15 mouse cellular contexts compared by ENCODE assay signal in the genomic region with DNA sequence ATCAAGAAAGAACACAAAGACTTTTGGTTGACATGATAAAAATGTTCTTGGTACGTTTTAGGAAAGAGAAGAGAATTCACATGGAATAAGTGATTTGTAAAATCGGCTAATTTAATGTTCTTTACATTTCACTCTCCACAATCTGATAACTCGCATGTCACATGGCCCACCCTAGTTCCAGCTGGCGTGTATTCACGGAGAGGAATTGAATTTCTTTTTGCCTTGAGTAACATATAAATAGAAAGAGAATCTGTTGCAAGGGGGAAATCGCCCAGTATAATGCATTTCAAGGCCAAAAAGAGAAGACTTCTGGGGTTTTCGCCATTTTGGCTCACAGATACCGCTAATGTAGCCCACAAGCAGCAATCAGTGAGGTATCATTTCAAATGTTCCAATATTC. TPM values are rescaled to one million over a fixed set of nuclear protein-coding genes. Genes with fewer than 3 reads are reported as not detected.
"Had no signal": no experiment of that assay in that cellular context is flagged by ENCODE, and none has a peak within 500 bp of the region (broad histone marks: within the 10 kb centered on the region; RNA-seq: fewer than 3 reads in every experiment).

No protein-coding gene starts in this region.

- H3K4me2 ChIP-seq: liver, embryonic 11.5 days; liver, embryonic 15.5 days; midbrain, embryonic 13.5 days; neural tube, embryonic 15.5 days had no signal

- ATAC-seq: inflammation-experienced regulatory T-cells, adult 6 months; intestine, postnatal 0 days; midbrain, embryonic 13.5 days had no signal

- H3K9me3 ChIP-seq: limb, embryonic 10.5 days; liver, embryonic 15.5 days; midbrain, embryonic 13.5 days; neural tube, embryonic 15.5 days had no signal

- H3K4me3 ChIP-seq: limb, embryonic 10.5 days; liver, embryonic 15.5 days; midbrain, embryonic 13.5 days; myocyte; neural tube, embryonic 15.5 days had no signal

- H3K27ac ChIP-seq: limb, embryonic 10.5 days; liver, embryonic 15.5 days; midbrain, embryonic 13.5 days; neural tube, embryonic 15.5 days had no signal

- H3K9ac ChIP-seq: liver, embryonic 15.5 days; midbrain, embryonic 13.5 days; neural tube, embryonic 15.5 days had no signal

- H3K27me3 ChIP-seq: liver, embryonic 15.5 days; midbrain, embryonic 13.5 days; neural tube, embryonic 15.5 days had no signal

- DNase-seq: kidney, adult 8-10 months; kidney, postnatal 25 days; lung, postnatal 36 days; right cerebral cortex, postnatal 25 days; spleen, adult 18-20 months; thymus, adult 2 months; thymus, postnatal 25 days had no signal

- H3K36me3 ChIP-seq: limb, embryonic 10.5 days; liver, embryonic 15.5 days; midbrain, embryonic 13.5 days had no signal

- H3K4me1 ChIP-seq: liver, embryonic 15.5 days had no signal

RNA-seq across cellular contexts. Expression of a gene that starts 28.4 kb away (rescaled TPM):
- polyA plus RNA-seq: myocyte had no signal
